Mouse (Mus musculus) heart, postnatal 0 days (tissue): ENCODE results near the gene Hapln3.

ENCODE experiments used
- CTCF ChIP-seq: IDR thresholded peaks from 2 replicates; pipeline ENCODE4 v1.5.1; 2016; ENCODE audit warnings: antibody characterized with exemption, control low read depth, low read depth
- EP300 ChIP-seq: IDR thresholded peaks from 2 replicates; pipeline ENCODE4 v1.6.1; 2016; ENCODE audit warnings: antibody characterized with exemption, low read depth

- TF ChIP-seq CTCF (no peak), EP300 (no peak)
Measured at GRCm38 (mm10) chr7:79171782-79172181, 41.0 kb upstream of the Hapln3 start.
